Mouse (Mus musculus): Measurements from ENCODE around the gene Pak6. TPM values are rescaled to one million over a fixed set of nuclear protein-coding genes. Genes with fewer than 3 reads are reported as not detected.

The Pak6 gene
- total and polyA plus RNA-seq, 3 experiments, result 0.05 to 0.73 (median 0.42) TPM

DNA sequence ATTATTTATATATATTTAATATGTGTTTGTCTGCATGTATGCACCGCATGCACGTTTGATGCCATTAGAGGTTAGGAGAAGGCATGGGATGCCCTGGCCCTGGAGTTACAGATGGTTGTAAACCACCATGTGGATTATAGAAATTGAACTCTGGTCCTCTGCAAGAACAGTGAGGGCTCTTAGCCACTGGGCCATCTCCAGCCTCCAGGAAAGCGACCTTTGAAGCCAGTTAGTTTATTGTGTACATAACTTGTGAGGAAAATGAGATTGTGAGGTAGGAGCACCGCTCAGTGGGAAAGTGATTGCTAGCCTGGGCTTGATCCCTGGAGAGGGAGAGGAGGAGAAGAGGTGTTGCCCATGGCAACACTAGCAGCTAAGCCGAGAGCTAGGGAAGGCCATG is 25.8 kb upstream of the Pak6 start:
- H3K27me3 ChIP-seq (replicated peaks), result no peaks in the 10 kb centered on the region
- no peaks in the 10 kb centered on the region; a peak in 1 of 4 replicates for H3K4me1 ChIP-seq (ENCODE audit: control insufficient read depth in 1 of 2, insufficient read depth in 2 of 2)
- DNase-seq (ENCODE audit: extremely low read depth), result no peak
- peaks cover 82 to 99% of the 10 kb centered on the region in 2 experiments for H3K36me3 ChIP-seq (replicated peaks in 1 of 2; ENCODE audit: control insufficient read depth in 1 of 2, insufficient read depth in 1 of 2, low read length in 1 of 2)
- dilution Hi-C loops (cut with MboI; ENCODE audit: extremely low pct_ligation_motif_present, extremely low pct_unique_long_range_greater_than_20kb, low sequenced_read_pairs), result no loop called here
- H3K4me3 ChIP-seq (replicated peaks in 1 of 3; ENCODE audit: low read depth in 2 of 3, low read length in 2 of 3, poor library complexity in 1 of 3), result no peak overlapping the region
- TF ChIP-seq MAZ (IDR thresholded peaks at IDR 0.05; ENCODE audit: low read depth, low read length), result no peak
- no peak for TF ChIP-seq MXI1 (IDR thresholded peaks at IDR 0.05; ENCODE audit: low read depth, low read length)
- TF ChIP-seq HCFC1 (IDR thresholded peaks at IDR 0.05; ENCODE audit: low read depth, low read length), result no peak
- TF ChIP-seq IRF4 (IDR thresholded peaks at IDR 0.05; ENCODE audit: low read depth, low read length), result no peak
- no peak for TF ChIP-seq ETS1 (conservative IDR thresholded peaks at IDR 0.05; ENCODE audit: low read depth, low read length)
- TF ChIP-seq ZC3H11A (IDR thresholded peaks at IDR 0.05; ENCODE audit: low read depth, low read length), result no peak
- no peak for TF ChIP-seq POLR2AphosphoS2 (IDR thresholded peaks at IDR 0.05; ENCODE audit: low read depth, low read length)
- TF ChIP-seq JUN (IDR thresholded peaks at IDR 0.05; ENCODE audit: insufficient read depth, low read depth, low read length), result no peak
- TF ChIP-seq ZMIZ1 (IDR thresholded peaks at IDR 0.05; ENCODE audit: low read depth, low read length), result no peak
- TF ChIP-seq USF1 (IDR thresholded peaks at IDR 0.05; ENCODE audit: low read depth, low read length), result no peak
- no peak for TF ChIP-seq EP300 (IDR thresholded peaks at IDR 0.05; ENCODE audit: low read length)
- TF ChIP-seq TCF12 (IDR thresholded peaks at IDR 0.05; ENCODE audit: low read depth, low read length), result no peak
- no peak for TF ChIP-seq SIN3A (IDR thresholded peaks at IDR 0.05; ENCODE audit: low read length)
- no peak for TF ChIP-seq POLR2A (IDR thresholded peaks at IDR 0.05; ENCODE audit: low read depth, low read length)
- in situ Hi-C loops (cut with MboI; ENCODE audit: low pct_ligation_motif_present, low pct_unique_long_range_greater_than_20kb, low sequenced_read_pairs), result no loop called here
- H3K4me2 ChIP-seq (ENCODE audit: insufficient read depth, low read depth, poor library complexity, severe bottlenecking), result no peak overlapping the region
- no peak overlapping the region for H3K27ac ChIP-seq (ENCODE audit: insufficient read depth, low read depth)
- no peak overlapping the region for H3K9ac ChIP-seq (ENCODE audit: insufficient read depth, low read depth)
- no peaks in the 10 kb centered on the region for H3K9me3 ChIP-seq (replicated peaks; ENCODE audit: low read length)
- H3K79me2 ChIP-seq (replicated peaks; ENCODE audit: control insufficient read depth, extremely low read depth, insufficient read depth, poor library complexity, severe bottlenecking), result no peaks in the 10 kb centered on the region; the same call in 1 of the 2 replicates

DNA sequence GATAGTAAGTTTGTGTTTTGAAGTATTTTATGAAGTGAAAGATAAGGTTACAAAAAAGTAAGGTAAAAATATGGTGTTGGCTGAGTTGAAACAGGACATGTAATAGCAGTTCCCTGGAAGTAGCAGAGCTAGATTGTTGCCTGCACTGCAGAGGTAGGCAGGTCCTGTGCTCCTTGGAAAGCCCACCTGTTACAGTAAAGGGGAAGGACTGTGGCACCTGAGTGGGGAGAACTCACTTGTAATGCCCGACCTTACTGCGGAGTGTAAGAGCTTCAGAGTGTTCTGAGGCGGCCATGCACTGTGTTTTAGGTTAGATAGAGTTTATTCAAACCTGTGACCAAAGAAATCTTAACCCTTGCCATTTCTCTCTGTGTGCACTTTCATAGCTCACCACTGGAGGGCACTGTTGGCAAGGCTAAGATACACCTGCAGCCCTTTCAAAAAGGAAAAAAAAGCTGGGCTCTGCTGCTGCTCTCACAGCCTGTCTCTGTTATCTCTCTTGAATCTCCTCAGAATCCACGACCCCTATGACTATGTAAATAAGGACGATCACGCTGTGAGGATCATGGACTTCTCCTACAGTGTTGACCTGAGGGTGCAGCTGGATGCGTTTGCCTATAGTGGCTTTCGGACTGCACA is 25.1 kb upstream of the Pak6 start:
- H3K27me3 ChIP-seq (replicated peaks), result no peaks in the 10 kb centered on the region
- H3K9ac ChIP-seq (ENCODE audit: insufficient read depth, low read depth), result no peak overlapping the region
- no peak overlapping the region for H3K27ac ChIP-seq (ENCODE audit: insufficient read depth, low read depth)
- H3K4me1 ChIP-seq (ENCODE audit: control insufficient read depth in 1 of 2, insufficient read depth in 2 of 2), result no peaks in the 10 kb centered on the region; a peak in 1 of 4 replicates
- TF ChIP-seq TCF12 (IDR thresholded peaks at IDR 0.05; ENCODE audit: low read depth, low read length), result no peak
- TF ChIP-seq RAD21 (IDR thresholded peaks at IDR 0.05; ENCODE audit: low read depth, low read length), result peak; percentile 94
- TF ChIP-seq NELFE (IDR thresholded peaks at IDR 0.05; ENCODE audit: low read depth, low read length), result peak; percentile 27; the same call in 1 of the 2 replicates
- peak; percentile 91 to 95 for TF ChIP-seq CTCF (conservative IDR thresholded peaks at IDR 0.05 in 1 of 2, IDR thresholded peaks at IDR 0.05 in 1 of 2; ENCODE audit: low read depth in 2 of 2, low read length in 2 of 2)
- no peak for TF ChIP-seq USF2 (conservative IDR thresholded peaks at IDR 0.05; ENCODE audit: low read depth, low read length)
- peak; percentile 91 for TF ChIP-seq SMC3 (IDR thresholded peaks at IDR 0.05; ENCODE audit: low read depth, low read length)
- TF ChIP-seq ZC3H11A (IDR thresholded peaks at IDR 0.05; ENCODE audit: low read depth, low read length), result peak; percentile 67
- TF ChIP-seq ZNF384 (IDR thresholded peaks at IDR 0.05; ENCODE audit: low read depth, low read length), result peak; percentile 95
- H3K79me2 ChIP-seq (replicated peaks; ENCODE audit: control insufficient read depth, extremely low read depth, insufficient read depth, poor library complexity, severe bottlenecking), result no peaks in the 10 kb centered on the region; the same call in 1 of the 2 replicates
- dilution Hi-C loops (cut with MboI; ENCODE audit: extremely low pct_ligation_motif_present, extremely low pct_unique_long_range_greater_than_20kb, low sequenced_read_pairs) (no loop called here), in situ Hi-C loops (cut with MboI; ENCODE audit: low pct_ligation_motif_present, low pct_unique_long_range_greater_than_20kb, low sequenced_read_pairs) (no loop called here)
- no peak overlapping the region for H3K4me3 ChIP-seq (replicated peaks in 1 of 3; ENCODE audit: low read depth in 2 of 3, low read length in 2 of 3, poor library complexity in 1 of 3)
- H3K9me3 ChIP-seq (replicated peaks; ENCODE audit: low read length), result no peaks in the 10 kb centered on the region
- H3K4me2 ChIP-seq (ENCODE audit: insufficient read depth, low read depth, poor library complexity, severe bottlenecking), result no peak overlapping the region
- peak; percentile 76 for DNase-seq (ENCODE audit: extremely low read depth)
- peaks cover 83 to 99% of the 10 kb centered on the region in 2 experiments for H3K36me3 ChIP-seq (replicated peaks in 1 of 2; ENCODE audit: control insufficient read depth in 1 of 2, insufficient read depth in 1 of 2, low read length in 1 of 2)
